Mouse (Mus musculus) mesoderm, embryonic 11.5 days (tissue): ENCODE measurements around the gene Ric8a.

Experiments
- DNase-seq: peaks from one replicate; pipeline ENCODE4 v3.0.0-alpha.2; 2012; ENCODE audit warnings: low read depth, low spot score

Ric8a gene

GRCm38 (mm10) chr7:140846676-140847075, 10.1 kb upstream of the Ric8a start:
- DNase-seq: no peak

GRCm38 (mm10) chr7:140847755-140848580, 8.8 kb upstream of the Ric8a start, which contains the start of gene Odf3:
TSS of gene Odf3 (plus strand) at chr7:140847805.
- no peak for DNase-seq

GRCm38 (mm10) chr7:140848591-140848990, 8.2 kb upstream of the Ric8a start:
- no peak for DNase-seq

- no peak for DNase-seq
Observed at GRCm38 (mm10) chr7:140851916-140852315, 4.8 kb upstream of the Ric8a start.

- no peak for DNase-seq
Observed at GRCm38 (mm10) chr7:140853386-140853785, 3.4 kb upstream of the Ric8a start.

GRCm38 (mm10) chr7:140854483-140854882, 2.3 kb upstream of the Ric8a start:
- no peak for DNase-seq

- no peak for DNase-seq
Observed at GRCm38 (mm10) chr7:140855181-140855580, 1.6 kb upstream of the Ric8a start.

GRCm38 (mm10) chr7:140855860-140856784, 635 bp upstream of the Ric8a start, which contains the start of gene Gm45785:
TSS of gene Gm45785 (minus strand) at chr7:140856331.
- DNase-seq: peak; percentile 92

- peak; percentile 6 for DNase-seq
Observed at GRCm38 (mm10) chr7:140857550-140858505, 1.1 kb downstream of the Ric8a start, which contains the start of gene Bet1l. TSS of gene Bet1l (minus strand) at chr7:140857577.

GRCm38 (mm10) chr7:140858746-140859145, 2.0 kb downstream of the Ric8a start:
- DNase-seq: no peak

- DNase-seq: no peak
Observed at GRCm38 (mm10) chr7:140859997-140860396, 3.2 kb downstream of the Ric8a start.

- DNase-seq: no peak
Observed at GRCm38 (mm10) chr7:140860728-140861127, 4.0 kb downstream of the Ric8a start.

GRCm38 (mm10) chr7:140864761-140865160, 8.0 kb downstream of the Ric8a start:
- no peak for DNase-seq

- DNase-seq: no peak
Observed at GRCm38 (mm10) chr7:140874224-140874623, 17.5 kb downstream of the Ric8a start.

- DNase-seq: no peak
Observed at GRCm38 (mm10) chr7:140877364-140877763, 20.6 kb downstream of the Ric8a start.

GRCm38 (mm10) chr7:140879355-140879754, 22.6 kb downstream of the Ric8a start:
- DNase-seq: no peak

- no peak for DNase-seq
Observed at GRCm38 (mm10) chr7:140880419-140880818, 23.7 kb downstream of the Ric8a start.

GRCm38 (mm10) chr7:140880865-140881515, 24.2 kb downstream of the Ric8a start:
- DNase-seq: no peak

GRCm38 (mm10) chr7:140881696-140882468, 25.1 kb downstream of the Ric8a start, which contains the start of the genes Psmd13 and Sirt3:
TSS of gene Psmd13 (plus strand) at chr7:140881968.
TSS of gene Sirt3 (minus strand) at chr7:140882309.
- DNase-seq: peak; percentile 95

- DNase-seq: no peak
Observed at GRCm38 (mm10) chr7:140882469-140882803, 25.7 kb downstream of the Ric8a start.
